ENCODE assay signal across 10 mouse cellular contexts in the genomic region with DNA sequence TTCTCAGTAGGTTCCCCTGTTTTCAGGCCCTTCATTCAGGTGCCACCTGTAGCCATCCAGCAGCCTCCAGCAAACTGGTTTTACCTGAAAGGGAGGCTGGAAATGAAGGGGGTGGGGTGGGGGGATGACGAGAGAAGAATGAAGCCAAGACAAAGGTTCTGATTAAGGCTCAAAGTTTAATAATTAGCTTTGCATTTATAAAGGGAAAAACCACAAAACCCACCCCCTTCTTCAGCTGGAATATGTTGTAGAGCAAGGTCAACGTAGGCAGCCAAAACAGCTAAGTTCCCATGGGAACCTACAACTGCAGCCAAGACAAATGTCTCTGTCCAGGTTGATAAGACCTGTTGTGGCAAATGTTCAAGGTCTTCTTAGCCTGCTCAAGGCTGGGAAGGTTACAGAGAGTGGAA. TPM values are rescaled to one million over a fixed set of nuclear protein-coding genes. Genes with fewer than 3 reads are reported as not detected.
DNase-seq lines count a peak whose midpoint lies in the region; ATAC-seq and TF ChIP-seq lines count a peak whose summit lies in the region.
"Had no signal": no experiment of that assay in that cellular context is flagged by ENCODE, and none has a peak within 500 bp of the region (broad histone marks: within the 10 kb centered on the region; RNA-seq: fewer than 3 reads in every experiment).

No protein-coding gene starts in this region.

- ATAC-seq in heart, postnatal 0 days (ENCODE audit: insufficient read depth, low read depth): 0 out of 2 replicates have a peak, but pooled peaks have one; percentile 27
- ATAC-seq: liver, postnatal 0 days had no signal

- WGBS in heart, postnatal 0 days: 40% methylated on average over 2 of the region's 2 CpGs
- 77% methylated on average over 2 of the region's 2 CpGs for WGBS in midbrain, embryonic 10.5 days
- 79% methylated on average over 2 of the region's 2 CpGs for WGBS in forebrain, embryonic 10.5 days

- peak; percentile 24 for DNase-seq in kidney, adult 9 months
- DNase-seq in kidney, postnatal 25 days: no peak
- peak; percentile 61 for DNase-seq in MEL-GATA-1-ER (ENCODE audit: extremely low read depth, low read depth)
- DNase-seq in heart, postnatal 0 days (ENCODE audit: low spot score): peak; percentile 13
- DNase-seq in lung, postnatal 14 days: peak; percentile 20
- DNase-seq in midbrain, embryonic 10.5 days (ENCODE audit: low spot score): no peak
- DNase-seq in forebrain, embryonic 10.5 days (ENCODE audit: extremely low spot score, low spot score): no peak
- DNase-seq in left cerebral cortex, adult 8-10 months (ENCODE audit: low spot score in 2 of 2): no peak
- DNase-seq: left cerebral cortex, postnatal 4 days; liver, postnatal 0 days had no signal

- H3K9ac ChIP-seq in heart, postnatal 0 days (replicated peaks; ENCODE audit: low read depth, low read length): no peak overlapping the region
- H3K9ac ChIP-seq: liver, postnatal 0 days had no signal

- H3K4me2 ChIP-seq in heart, postnatal 0 days (ENCODE audit: low read depth, low read length): no peak overlapping the region

- H3K27ac ChIP-seq in heart, postnatal 0 days (ENCODE audit: low read depth): no peak overlapping the region
- H3K27ac ChIP-seq in midbrain, embryonic 10.5 days (replicated peaks): no peak overlapping the region
- no peak overlapping the region for H3K27ac ChIP-seq in forebrain, embryonic 10.5 days

- H3K9me3 ChIP-seq in heart, postnatal 0 days (replicated peaks; ENCODE audit: control insufficient read depth, low read length): no peaks in the 10 kb centered on the region
- no peaks in the 10 kb centered on the region for H3K9me3 ChIP-seq in midbrain, embryonic 10.5 days (replicated peaks)
- no peaks in the 10 kb centered on the region for H3K9me3 ChIP-seq in forebrain, embryonic 10.5 days

- TF ChIP-seq CTCF in heart, postnatal 0 days (IDR thresholded peaks at IDR 0.05; ENCODE audit: low read depth): no peak

- H3K4me1 ChIP-seq in heart, postnatal 0 days (ENCODE audit: control insufficient read depth, insufficient read depth): peaks cover 6% of the 10 kb centered on the region
- H3K4me1 ChIP-seq in midbrain, embryonic 10.5 days: no peaks in the 10 kb centered on the region
- H3K4me1 ChIP-seq in forebrain, embryonic 10.5 days: no peaks in the 10 kb centered on the region

- no peak for TF ChIP-seq EP300 in heart, postnatal 0 days (IDR thresholded peaks at IDR 0.05; ENCODE audit: low read depth)

- no peaks in the 10 kb centered on the region for H3K27me3 ChIP-seq in heart, postnatal 0 days (ENCODE audit: control insufficient read depth, insufficient read depth, low read length)
- H3K27me3 ChIP-seq in midbrain, embryonic 10.5 days (ENCODE audit: low read depth, poor library complexity, severe bottlenecking): no peaks in the 10 kb centered on the region
- H3K27me3 ChIP-seq in forebrain, embryonic 10.5 days (ENCODE audit: poor library complexity, severe bottlenecking): no peaks in the 10 kb centered on the region

- H3K4me3 ChIP-seq in heart, postnatal 0 days (ENCODE audit: low read depth, low read length): no peak overlapping the region
- no peak overlapping the region for H3K4me3 ChIP-seq in midbrain, embryonic 10.5 days
- no peak overlapping the region for H3K4me3 ChIP-seq in forebrain, embryonic 10.5 days

- H3K36me3 ChIP-seq in heart, postnatal 0 days (replicated peaks; ENCODE audit: control insufficient read depth, insufficient read depth, low read length): no peaks in the 10 kb centered on the region
- no peaks in the 10 kb centered on the region for H3K36me3 ChIP-seq in midbrain, embryonic 10.5 days
- no peaks in the 10 kb centered on the region for H3K36me3 ChIP-seq in forebrain, embryonic 10.5 days (replicated peaks)

RNA-seq across cellular contexts. Expression of a gene that starts 11.7 kb away (rescaled TPM):
- total RNA-seq in heart, postnatal 0 days (2014; rRNA removed; ENCODE audit: low replicate concordance): 7.5 and 12.6 TPM in 2 replicates
- polyA plus RNA-seq in heart, postnatal 0 days (2015; fragmentation: Nextera tagmentation; extraction: Ambion mirVana): 14.6 and 16.7 TPM in 2 replicates
- 10.4 and 11.6 TPM in 2 replicates for polyA plus RNA-seq in midbrain, embryonic 10.5 days (2016; fragmentation: Nextera tagmentation; extraction: Ambion mirVana)
- polyA plus RNA-seq in forebrain, embryonic 10.5 days (2016; fragmentation: Nextera tagmentation; extraction: Ambion mirVana): 11.6 and 12.1 TPM in 2 replicates
- total RNA-seq in left cerebral cortex, adult 8-10 months (2022): 10 to 100 TPM; 17.9 to 26.0 (median 22.0) TPM

RNA-seq across cellular contexts. Expression of a gene that starts 25.9 kb away (rescaled TPM):
- total RNA-seq in heart, postnatal 0 days (2014; rRNA removed; ENCODE audit: low replicate concordance): not detected in 2 replicates
- polyA plus RNA-seq in heart, postnatal 0 days (2015; fragmentation: Nextera tagmentation; extraction: Ambion mirVana): not detected in 2 replicates
- 0.25 TPM in 2 replicates for polyA plus RNA-seq in midbrain, embryonic 10.5 days (2016; fragmentation: Nextera tagmentation; extraction: Ambion mirVana)
- polyA plus RNA-seq in forebrain, embryonic 10.5 days (2016; fragmentation: Nextera tagmentation; extraction: Ambion mirVana): 0.18 and 0.32 TPM in 2 replicates
- under 1 TPM in 1 of 4 experiments, not detected in 3; 0.35 TPM for total RNA-seq in left cerebral cortex, adult 8-10 months (2022)

RNA-seq across cellular contexts. Expression of a gene that starts 45.9 kb away (rescaled TPM):
- total RNA-seq in heart, postnatal 0 days (2014; rRNA removed; ENCODE audit: low replicate concordance): 0.50 and 1.5 TPM in 2 replicates
- 1.7 TPM in 2 replicates for polyA plus RNA-seq in heart, postnatal 0 days (2015; fragmentation: Nextera tagmentation; extraction: Ambion mirVana)
- polyA plus RNA-seq in midbrain, embryonic 10.5 days (2016; fragmentation: Nextera tagmentation; extraction: Ambion mirVana): 5.7 and 6.8 TPM in 2 replicates
- 8.0 and 9.3 TPM in 2 replicates for polyA plus RNA-seq in forebrain, embryonic 10.5 days (2016; fragmentation: Nextera tagmentation; extraction: Ambion mirVana)
- total RNA-seq in left cerebral cortex, adult 8-10 months (2022): 1 to 10 TPM; 4.3 to 5.7 (median 4.5) TPM

RNA-seq across cellular contexts. Expression of a gene that starts 57.1 kb away (rescaled TPM):
- 7.4 and 28.1 TPM in 2 replicates for total RNA-seq in heart, postnatal 0 days (2014; rRNA removed; ENCODE audit: low replicate concordance)
- 61.7 and 68.1 TPM in 2 replicates for polyA plus RNA-seq in heart, postnatal 0 days (2015; fragmentation: Nextera tagmentation; extraction: Ambion mirVana)
- 57.8 and 60.3 TPM in 2 replicates for polyA plus RNA-seq in midbrain, embryonic 10.5 days (2016; fragmentation: Nextera tagmentation; extraction: Ambion mirVana)
- polyA plus RNA-seq in forebrain, embryonic 10.5 days (2016; fragmentation: Nextera tagmentation; extraction: Ambion mirVana): 53.3 and 56.9 TPM in 2 replicates
- total RNA-seq in left cerebral cortex, adult 8-10 months (2022): 10 to 100 TPM; 41.6 to 49.3 (median 46.1) TPM

Comparison
In these comparisons a context has a peak if more than half of its experiments do, and no peak if none do; other contexts are left out.
1. DNase-seq: peak in kidney, adult 9 months (single experiment), MEL-GATA-1-ER (single experiment), heart, postnatal 0 days (single experiment) and lung, postnatal 14 days (single experiment); none in kidney, postnatal 25 days (0 of 2), midbrain, embryonic 10.5 days (single experiment), forebrain, embryonic 10.5 days (single experiment) and left cerebral cortex, adult 8-10 months (0 of 2).